Mouse (Mus musculus): ENCODE results near the gene Vgll4. TPM values are rescaled to one million over a fixed set of nuclear protein-coding genes. Genes with fewer than 3 reads are reported as not detected.

Vgll4 gene
- polyA plus RNA-seq, 1 experiment from 2014 or later, result 75.1 TPM

DNA sequence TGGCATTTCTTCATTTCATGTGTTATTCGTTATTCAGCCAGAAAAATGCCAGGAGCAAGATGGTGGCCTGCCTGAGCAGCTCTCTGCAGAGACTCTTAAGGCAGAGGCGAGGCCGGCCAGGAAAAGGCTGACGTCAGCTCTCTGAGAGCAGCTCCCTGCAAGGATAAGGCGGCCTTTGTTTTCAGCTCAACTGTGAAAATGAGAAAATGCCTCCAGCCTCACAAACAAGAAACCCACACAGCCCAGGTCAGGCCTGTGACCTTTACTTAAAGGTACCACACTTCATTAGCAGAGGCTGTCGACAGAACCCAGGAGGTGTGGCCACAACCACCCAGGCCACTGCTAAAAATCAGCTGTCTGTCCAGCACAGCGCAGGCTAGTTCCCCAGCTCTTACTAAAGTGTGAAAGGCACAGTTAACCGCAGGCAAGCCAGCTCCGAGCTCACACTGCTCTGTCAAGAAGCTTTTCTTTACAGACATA is 86.5 kb downstream of the Vgll4 start:
- peaks cover 62% of the 10 kb centered on the region for H3K4me1 ChIP-seq (ENCODE audit: control insufficient read depth, insufficient read depth, low read length)
- H3K27ac ChIP-seq (ENCODE audit: low read length), result peak overlapping the region; percentile 96
- H3K4me3 ChIP-seq (replicated peaks; ENCODE audit: low read length), result 0 out of 2 replicates have a peak overlapping the region, but pooled peaks have one; percentile 1

GRCm38 (mm10) chr6:114882675-114883074 is 87.1 kb downstream of the Vgll4 start:
- H3K27me3 ChIP-seq (ENCODE audit: control insufficient read depth, insufficient read depth, low read length), result no peaks in the 10 kb centered on the region
- H3K27ac ChIP-seq (ENCODE audit: low read length), result peak overlapping the region; percentile 96
- WGBS, result 26% methylated on average over 7 of the region's 7 CpGs
- H3K4me3 ChIP-seq (replicated peaks; ENCODE audit: low read length), result no peak overlapping the region
- H3K36me3 ChIP-seq (ENCODE audit: control insufficient read depth, insufficient read depth, low read length), result 0 out of 2 replicates have a peak, but pooled peaks cover 5% of the 10 kb centered on the region
- H3K9ac ChIP-seq (ENCODE audit: low read length), result peak overlapping the region; percentile 71; the same call in 1 of the 2 replicates
- no peak; the same call in 1 of the 2 replicates for ATAC-seq (ENCODE audit: insufficient read depth, low FRiP score)
- H3K4me2 ChIP-seq (ENCODE audit: low read depth, low read length), result peak overlapping the region; percentile 33
- H3K4me1 ChIP-seq (ENCODE audit: control insufficient read depth, insufficient read depth, low read length), result peaks cover 61% of the 10 kb centered on the region
- H3K9me3 ChIP-seq (replicated peaks; ENCODE audit: control insufficient read depth, low read length), result no peaks in the 10 kb centered on the region

More for the DNA sequence above, 86.5 kb downstream of the Vgll4 start:
- Histone ChIP-seq H3K4me2 (ENCODE audit: low read depth, low read length) (peak overlapping the region; percentile 33), H3K27me3 (ENCODE audit: control insufficient read depth, insufficient read depth, low read length) (no peaks in the 10 kb centered on the region), H3K9ac (ENCODE audit: low read length) (peak overlapping the region; percentile 71), H3K36me3 (ENCODE audit: control insufficient read depth, insufficient read depth, low read length) (0 out of 2 replicates have a peak, but pooled peaks cover 5% of the 10 kb centered on the region), H3K9me3 (replicated peaks; ENCODE audit: control insufficient read depth, low read length) (no peaks in the 10 kb centered on the region)
- ATAC-seq (ENCODE audit: insufficient read depth, low FRiP score), result peak; percentile 88
- 6% methylated on average over 9 of the region's 9 CpGs for WGBS

DNA sequence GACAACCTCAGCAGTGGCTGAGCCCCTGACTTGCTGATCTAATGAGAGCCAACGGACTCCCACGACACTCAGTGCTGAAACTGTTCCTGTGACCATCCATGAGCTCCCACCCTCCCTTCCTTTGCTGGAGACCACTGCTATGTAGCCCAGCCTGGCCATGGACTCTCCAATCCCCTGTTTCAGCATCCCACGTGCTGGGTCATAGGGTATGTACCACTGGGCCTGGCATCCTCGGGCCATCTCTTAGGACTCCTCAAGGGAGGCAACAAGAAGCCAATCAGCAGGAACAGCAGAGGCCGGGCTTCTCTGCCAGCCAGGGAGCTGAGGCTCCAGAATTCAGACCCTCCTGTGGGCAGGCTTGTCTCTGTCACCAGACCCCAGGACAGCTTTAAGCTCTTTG is 87.6 kb downstream of the Vgll4 start:
- no peak overlapping the region for H3K4me3 ChIP-seq (replicated peaks; ENCODE audit: low read length)
- peak overlapping the region; percentile 33; the same call in 1 of the 2 replicates for H3K4me2 ChIP-seq (ENCODE audit: low read depth, low read length)
- no peak for ATAC-seq (ENCODE audit: insufficient read depth, low FRiP score)
- H3K9ac ChIP-seq (ENCODE audit: low read length), result peak overlapping the region; percentile 71; the same call in 1 of the 2 replicates
- peak overlapping the region; percentile 96 for H3K27ac ChIP-seq (ENCODE audit: low read length)
- H3K4me1 ChIP-seq (ENCODE audit: control insufficient read depth, insufficient read depth, low read length), result peaks cover 62% of the 10 kb centered on the region
- H3K27me3 ChIP-seq (ENCODE audit: control insufficient read depth, insufficient read depth, low read length), result no peaks in the 10 kb centered on the region
- 62% methylated on average over 5 of the region's 5 CpGs for WGBS
- H3K36me3 ChIP-seq (ENCODE audit: control insufficient read depth, insufficient read depth, low read length), result 0 out of 2 replicates have a peak, but pooled peaks cover 5% of the 10 kb centered on the region
- H3K9me3 ChIP-seq (replicated peaks; ENCODE audit: control insufficient read depth, low read length), result no peaks in the 10 kb centered on the region

DNA sequence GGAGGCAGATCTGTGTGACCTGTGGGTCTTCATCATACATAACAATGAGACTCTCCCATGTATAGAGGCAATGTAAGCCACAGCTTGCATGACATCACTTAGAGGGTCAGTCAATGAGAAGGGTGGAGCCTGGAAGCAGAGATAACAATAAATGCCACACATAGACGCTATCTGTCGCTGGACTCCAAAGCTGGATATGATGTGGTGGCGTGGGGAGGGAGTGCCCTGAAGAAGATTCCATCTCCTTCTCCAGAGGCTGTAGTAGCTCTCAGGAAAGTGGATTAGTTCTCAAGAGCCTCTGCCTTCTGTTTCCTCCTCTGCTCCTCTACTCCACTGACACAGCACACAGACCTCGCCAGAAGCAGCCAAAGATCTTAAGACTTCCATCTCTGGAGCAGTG is 89.0 kb downstream of the Vgll4 start:
- H3K4me3 ChIP-seq (replicated peaks; ENCODE audit: low read length), result no peak overlapping the region
- no peak for ATAC-seq (ENCODE audit: insufficient read depth, low FRiP score)
- H3K27ac ChIP-seq (ENCODE audit: low read length), result peak overlapping the region; percentile 12; the same call in 1 of the 2 replicates
- H3K4me2 ChIP-seq (ENCODE audit: low read depth, low read length), result no peak overlapping the region
- H3K9me3 ChIP-seq (replicated peaks; ENCODE audit: control insufficient read depth, low read length), result no peaks in the 10 kb centered on the region
- H3K27me3 ChIP-seq (ENCODE audit: control insufficient read depth, insufficient read depth, low read length), result no peaks in the 10 kb centered on the region
- 52% methylated on average over 4 of the region's 4 CpGs for whole genome bisulfite sequencing
- peaks cover 63% of the 10 kb centered on the region for H3K4me1 ChIP-seq (ENCODE audit: control insufficient read depth, insufficient read depth, low read length)
- H3K36me3 ChIP-seq (ENCODE audit: control insufficient read depth, insufficient read depth, low read length), result 0 out of 2 replicates have a peak, but pooled peaks cover 5% of the 10 kb centered on the region
- no peak overlapping the region for H3K9ac ChIP-seq (ENCODE audit: low read length)

DNA sequence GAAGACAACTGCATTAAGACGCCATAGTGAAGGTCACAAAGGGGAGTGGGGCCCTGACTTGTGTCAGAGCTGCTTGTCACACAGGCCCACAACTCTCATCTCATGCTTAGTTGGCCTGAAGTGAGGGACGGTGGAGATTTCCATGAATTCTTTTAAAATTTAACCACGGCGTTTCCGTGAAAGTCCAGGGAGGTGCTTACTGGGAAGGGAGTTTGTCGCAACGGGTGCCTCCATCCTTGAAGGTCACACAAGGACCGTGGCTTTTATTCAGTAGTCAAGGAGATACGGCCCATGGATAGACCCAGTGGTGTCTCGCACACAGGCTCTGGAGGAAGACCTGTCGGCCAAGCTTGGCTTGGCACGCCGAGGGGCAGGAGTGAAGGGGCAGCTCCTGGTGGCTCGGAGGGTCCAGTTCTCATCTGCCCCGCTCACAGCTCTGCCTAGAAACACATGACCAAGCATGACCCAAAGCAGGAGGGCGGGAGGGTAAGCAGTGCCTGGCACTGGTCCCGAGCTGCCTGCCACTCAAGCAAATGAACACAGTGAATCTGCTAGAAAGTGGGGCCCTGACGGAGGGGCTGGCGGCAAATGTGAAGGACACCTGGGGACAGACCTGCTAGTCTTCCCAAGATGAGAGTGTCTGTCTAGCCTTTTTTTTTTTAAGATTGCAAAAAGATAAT is 90.8 kb downstream of the Vgll4 start:
- no peaks in the 10 kb centered on the region for H3K9me3 ChIP-seq (replicated peaks; ENCODE audit: control insufficient read depth, low read length)
- 69% methylated on average over 19 of the region's 19 CpGs for WGBS
- no peak overlapping the region for H3K4me3 ChIP-seq (replicated peaks; ENCODE audit: low read length)
- no peak overlapping the region for H3K27ac ChIP-seq (ENCODE audit: low read length)
- H3K27me3 ChIP-seq (ENCODE audit: control insufficient read depth, insufficient read depth, low read length), result no peaks in the 10 kb centered on the region
- peaks cover 74% of the 10 kb centered on the region for H3K4me1 ChIP-seq (ENCODE audit: control insufficient read depth, insufficient read depth, low read length)
- ATAC-seq (ENCODE audit: insufficient read depth, low FRiP score), result no peak
- H3K36me3 ChIP-seq (ENCODE audit: control insufficient read depth, insufficient read depth, low read length), result 0 out of 2 replicates have a peak, but pooled peaks cover 1% of the 10 kb centered on the region
- no peak overlapping the region for H3K4me2 ChIP-seq (ENCODE audit: low read depth, low read length)
- no peak overlapping the region for H3K9ac ChIP-seq (ENCODE audit: low read length)

- no peaks in the 10 kb centered on the region for H3K27me3 ChIP-seq (ENCODE audit: control insufficient read depth, insufficient read depth, low read length)
- H3K27ac ChIP-seq (ENCODE audit: low read length), result peak overlapping the region; percentile 99
- no peak for ATAC-seq (ENCODE audit: insufficient read depth, low FRiP score)
- H3K4me2 ChIP-seq (ENCODE audit: low read depth, low read length), result no peak overlapping the region
- no peak overlapping the region for H3K4me3 ChIP-seq (replicated peaks; ENCODE audit: low read length)
- 59% methylated on average over 6 of the region's 6 CpGs for WGBS
- H3K9me3 ChIP-seq (replicated peaks; ENCODE audit: control insufficient read depth, low read length), result no peaks in the 10 kb centered on the region
- no peak overlapping the region for H3K9ac ChIP-seq (ENCODE audit: low read length)
- no peaks in the 10 kb centered on the region for H3K36me3 ChIP-seq (ENCODE audit: control insufficient read depth, insufficient read depth, low read length)
- peaks cover 72% of the 10 kb centered on the region for H3K4me1 ChIP-seq (ENCODE audit: control insufficient read depth, insufficient read depth, low read length)
Measured at GRCm38 (mm10) chr6:114876546-114876945, 93.2 kb downstream of the Vgll4 start.

DNA sequence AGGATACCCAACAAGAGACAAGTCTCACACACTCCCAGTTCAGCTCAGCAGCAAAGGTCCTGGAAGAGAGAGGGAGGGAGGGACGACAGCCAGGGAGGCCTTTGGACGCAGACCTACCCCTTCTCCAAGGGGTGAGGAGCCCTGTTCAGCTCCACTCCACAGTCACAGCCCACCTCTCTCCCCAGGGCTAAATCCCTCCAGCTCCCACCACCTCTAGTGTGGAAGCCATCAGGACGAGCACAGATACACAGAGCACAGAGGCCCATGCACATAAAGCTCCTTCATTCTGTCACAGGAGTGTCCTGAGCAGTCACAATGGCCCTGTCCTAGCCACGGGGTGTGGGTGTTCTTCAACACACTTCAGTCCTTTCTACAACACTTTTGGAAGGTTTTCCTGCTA is 93.8 kb downstream of the Vgll4 start:
- Histone ChIP-seq H3K27ac (ENCODE audit: low read length) (peak overlapping the region; percentile 99), H3K9me3 (replicated peaks; ENCODE audit: control insufficient read depth, low read length) (no peaks in the 10 kb centered on the region), H3K4me3 (replicated peaks; ENCODE audit: low read length) (no peak overlapping the region), H3K27me3 (ENCODE audit: control insufficient read depth, insufficient read depth, low read length) (no peaks in the 10 kb centered on the region), H3K4me2 (ENCODE audit: low read depth, low read length) (no peak overlapping the region), H3K4me1 (ENCODE audit: control insufficient read depth, insufficient read depth, low read length) (peaks cover 72% of the 10 kb centered on the region), H3K36me3 (ENCODE audit: control insufficient read depth, insufficient read depth, low read length) (no peaks in the 10 kb centered on the region), H3K9ac (ENCODE audit: low read length) (peak overlapping the region; percentile 77)
- no peak for ATAC-seq (ENCODE audit: insufficient read depth, low FRiP score)
- WGBS, result 28% methylated on average over 4 of the region's 4 CpGs

DNA sequence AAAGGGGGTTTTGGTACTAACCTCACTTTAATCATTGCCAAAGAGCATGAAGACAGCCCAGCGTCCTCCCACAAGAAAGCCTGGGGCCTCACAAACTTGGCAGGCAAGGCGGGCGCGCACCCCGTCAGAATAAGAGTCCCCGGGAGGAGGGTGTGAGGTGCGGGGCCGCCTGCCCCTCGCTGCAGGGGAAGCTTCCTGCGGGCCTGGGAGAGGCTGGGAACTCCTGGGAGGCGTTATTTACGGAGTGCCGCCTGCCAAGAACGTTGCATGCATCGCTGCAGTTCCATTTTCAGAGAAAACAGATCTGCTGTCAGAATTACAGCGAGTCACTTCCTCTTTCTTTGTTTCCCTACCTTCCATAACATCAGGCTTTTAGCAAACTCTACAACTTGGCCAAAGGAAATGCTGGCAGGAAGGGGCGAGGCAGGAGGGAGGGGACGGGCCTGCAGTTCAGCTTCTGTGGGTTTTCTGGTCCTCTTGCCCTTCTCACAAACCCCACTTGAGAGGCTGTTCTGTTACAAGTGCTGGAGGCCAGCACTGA is 94.7 kb downstream of the Vgll4 start:
- WGBS, result under 1% methylated on average over 18 of the region's 18 CpGs
- H3K4me2 ChIP-seq (ENCODE audit: low read depth, low read length), result peak overlapping the region; percentile 90
- no peaks in the 10 kb centered on the region for H3K27me3 ChIP-seq (ENCODE audit: control insufficient read depth, insufficient read depth, low read length)
- H3K4me1 ChIP-seq (ENCODE audit: control insufficient read depth, insufficient read depth, low read length), result peaks cover 72% of the 10 kb centered on the region
- peak; percentile 92 for ATAC-seq (ENCODE audit: insufficient read depth, low FRiP score)
- H3K27ac ChIP-seq (ENCODE audit: low read length), result peak overlapping the region; percentile 99
- peak overlapping the region; percentile 77 for H3K9ac ChIP-seq (ENCODE audit: low read length)
- no peaks in the 10 kb centered on the region for H3K9me3 ChIP-seq (replicated peaks; ENCODE audit: control insufficient read depth, low read length)
- peak overlapping the region; percentile 54 for H3K4me3 ChIP-seq (replicated peaks; ENCODE audit: low read length)
- no peaks in the 10 kb centered on the region for H3K36me3 ChIP-seq (ENCODE audit: control insufficient read depth, insufficient read depth, low read length)

All from stomach, embryonic 16.5 days (tissue).